Mouse (Mus musculus) neural tube, embryonic 15.5 days (tissue): Measurements from ENCODE around the gene Pdia3. TPM values are rescaled to one million over a fixed set of nuclear protein-coding genes. Genes with fewer than 3 reads are reported as not detected.
"Not testable (repeated sequence)": the region's sequence is repeated elsewhere in the genome, so short reads cannot be mapped to it uniquely, and the experiment has no call there.

Source experiments
- ATAC-seq: fragments of 200-750 bp; cut with Nextera tagmentation; 2 replicates; pipeline ENCODE4 v1.8.0; 2017; ENCODE audit warnings: mild to moderate bottlenecking, moderate TSS enrichment, moderate library complexity; ENCODE audit not compliant: low FRiP score
- H3K27ac ChIP-seq: fragments of 300-500 bp; sonication (generic); replicated peaks from 2 replicates; pipeline ENCODE4 v1.5.1; 2015; ENCODE audit warnings: mild to moderate bottlenecking, inconsistent platforms
- H3K27me3 ChIP-seq: fragments of 300-500 bp; sonication (generic); replicated peaks from 2 replicates; pipeline ENCODE4 v1.6.1; 2015; ENCODE audit warnings: inconsistent platforms
- H3K36me3 ChIP-seq: fragments of 300-500 bp; sonication (generic); 2 replicates; pipeline ENCODE4 v1.6.1; 2015; ENCODE audit warnings: inconsistent platforms
- H3K4me1 ChIP-seq: fragments of 300-500 bp; sonication (generic); 2 replicates; pipeline ENCODE4 v1.6.1; 2015; ENCODE audit warnings: inconsistent platforms
- H3K4me2 ChIP-seq: fragments of 300-500 bp; sonication (generic); 2 replicates; pipeline ENCODE4 v1.6.1; 2015; ENCODE audit warnings: inconsistent platforms, mild to moderate bottlenecking, moderate library complexity
- H3K4me3 ChIP-seq: fragments of 300-500 bp; sonication (generic); replicated peaks from 2 replicates; pipeline ENCODE4 v1.5.1; 2015; ENCODE audit warnings: mild to moderate bottlenecking, inconsistent platforms
- H3K9ac ChIP-seq: fragments of 300-500 bp; sonication (generic); replicated peaks from 2 replicates; pipeline ENCODE4 v1.6.1; 2015; ENCODE audit warnings: mild to moderate bottlenecking, inconsistent platforms
- H3K9me3 ChIP-seq: fragments of 300-500 bp; sonication (generic); replicated peaks from 2 replicates; pipeline ENCODE4 v1.6.1; 2016; ENCODE audit warnings: inconsistent platforms
- WGBS: fragments of 180-500 bp; shearing (Covaris S2); methylation state at CpG from one replicate; pipeline ENCODE4 v1.1.7; 2015; ENCODE audit warnings: mixed read lengths; 5-methylcytosine and 5-hydroxymethylcytosine counted together
- polyA plus RNA-seq: library from polyadenylated mRNA; unstranded; fragments of >200 nt; fragmentation: Nextera tagmentation; extraction: Ambion mirVana; gene quantifications from 2 replicates; pipeline ENCODE4 v1.2.1, GENCODE M21; 2015

Pdia3 gene
- polyA plus RNA-seq, 1 experiment from 2014 or later: 400 TPM

- peaks cover 43% of the 10 kb centered on the region for H3K36me3 ChIP-seq
- peak within 1 kb of the TSS; percentile 71 for H3K4me3 ChIP-seq
- H3K27me3 ChIP-seq: no peaks in the 10 kb centered on the region
- no peaks in the 10 kb centered on the region for H3K9me3 ChIP-seq
- ATAC-seq: peak; percentile 92
- peaks cover 21% of the 10 kb centered on the region for H3K4me1 ChIP-seq
- H3K4me2 ChIP-seq: peak within 1 kb of the TSS; percentile 74
- WGBS: 5% methylated on average over 41 of the region's 41 CpGs
- peak within 1 kb of the TSS; percentile 75 for H3K27ac ChIP-seq
- peak within 1 kb of the TSS; percentile 74 for H3K9ac ChIP-seq
Observed at GRCm38 (mm10) chr2:121456692-121457642, 43.4 kb downstream of the Pdia3 start, which contains the start of gene Serinc4. TSS of gene Serinc4 (minus strand) at chr2:121456781.

- 59% methylated on average over 2 of the region's 2 CpGs for WGBS
- Histone ChIP-seq H3K27me3 (no peaks in the 10 kb centered on the region), H3K27ac (no peak overlapping the region), H3K4me3 (no peak overlapping the region), H3K36me3 (peaks cover 24% of the 10 kb centered on the region), H3K9me3 (no peaks in the 10 kb centered on the region), H3K4me1 (peaks cover 18% of the 10 kb centered on the region), H3K4me2 (no peak overlapping the region), H3K9ac (no peak overlapping the region)
- ATAC-seq: no peak
Observed at GRCm38 (mm10) chr2:121460071-121460470, 46.5 kb downstream of the Pdia3 start.

- H3K36me3 ChIP-seq: not testable (repeated sequence)
- 75% methylated on average over 2 of the region's 6 CpGs for WGBS
Observed at GRCm38 (mm10) chr2:121468982-121469381, 55.4 kb downstream of the Pdia3 start.

DNA sequence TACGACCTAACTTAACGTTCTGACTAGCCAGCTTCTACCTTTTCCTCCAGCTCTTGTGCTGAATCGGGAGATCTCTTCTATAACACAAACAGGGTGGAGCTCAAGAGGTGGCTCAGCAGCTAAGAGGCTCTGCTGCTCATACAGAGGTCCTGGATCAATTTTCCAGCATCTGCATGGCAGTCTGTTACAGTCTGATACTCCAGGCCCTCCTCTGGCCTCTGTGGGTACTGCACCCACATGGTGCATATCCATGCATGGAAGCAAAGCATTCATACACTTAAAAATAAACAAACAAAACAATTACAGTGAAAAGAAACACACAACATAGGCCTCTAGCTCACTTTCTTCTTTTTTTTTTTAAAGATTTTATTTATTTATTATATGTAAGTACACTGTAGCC, 59.2 kb downstream of the Pdia3 start:
- H3K27ac ChIP-seq, H3K9me3 ChIP-seq, H3K4me3 ChIP-seq, H3K9ac ChIP-seq, H3K27me3 ChIP-seq, H3K36me3 ChIP-seq, ATAC-seq: not testable (repeated sequence)
- Histone ChIP-seq H3K4me1 (peaks cover 14% of the 10 kb centered on the region), H3K4me2 (peak overlapping the region; percentile 79)
- WGBS: 93% methylated on average over 3 of the region's 3 CpGs

More at GRCm38 (mm10) chr2:121468982-121469381, 55.4 kb downstream of the Pdia3 start:
- not testable (repeated sequence) for H3K4me3 ChIP-seq, H3K27me3 ChIP-seq, H3K27ac ChIP-seq, H3K4me1 ChIP-seq, H3K9ac ChIP-seq, H3K4me2 ChIP-seq, H3K9me3 ChIP-seq, ATAC-seq

- not testable (repeated sequence) for H3K36me3 ChIP-seq, H3K27me3 ChIP-seq, H3K9me3 ChIP-seq
- Histone ChIP-seq H3K4me2 (peak within 1 kb of the TSS; percentile 79), H3K27ac (peak within 1 kb of the TSS; percentile 72), H3K4me3 (peak within 1 kb of the TSS; percentile 64), H3K4me1 (peaks cover 14% of the 10 kb centered on the region), H3K9ac (peak within 1 kb of the TSS; percentile 71)
- ATAC-seq: peak; percentile 95
- WGBS: 8% methylated on average over 40 of the region's 41 CpGs
Observed at GRCm38 (mm10) chr2:121473301-121474179, 60.0 kb downstream of the Pdia3 start, which contains the start of gene Mfap1b. TSS of gene Mfap1b (minus strand) at chr2:121474067.

GRCm38 (mm10) chr2:121474180-121474535, 60.6 kb downstream of the Pdia3 start:
- Histone ChIP-seq H3K27me3 (no peaks in the 10 kb centered on the region), H3K27ac (peak overlapping the region; percentile 72), H3K9ac (0 out of 2 replicates have a peak overlapping the region, but pooled peaks have one; percentile 71), H3K4me3 (peak overlapping the region; percentile 64), H3K9me3 (no peaks in the 10 kb centered on the region), H3K4me2 (peak overlapping the region; percentile 79), H3K36me3 (0 out of 2 replicates have a peak, but pooled peaks cover 5% of the 10 kb centered on the region), H3K4me1 (peaks cover 14% of the 10 kb centered on the region)
- WGBS: 34% methylated on average over 8 of the region's 8 CpGs
- ATAC-seq: no peak

- not testable (repeated sequence) for H3K4me3 ChIP-seq, H3K36me3 ChIP-seq, H3K4me2 ChIP-seq, H3K27ac ChIP-seq, ATAC-seq, H3K9ac ChIP-seq, H3K9me3 ChIP-seq, H3K27me3 ChIP-seq
- 95% methylated on average over 2 of the region's 2 CpGs for WGBS
- H3K4me1 ChIP-seq: peaks cover 14% of the 10 kb centered on the region
Observed at GRCm38 (mm10) chr2:121475306-121475705, 61.7 kb downstream of the Pdia3 start.

DNA sequence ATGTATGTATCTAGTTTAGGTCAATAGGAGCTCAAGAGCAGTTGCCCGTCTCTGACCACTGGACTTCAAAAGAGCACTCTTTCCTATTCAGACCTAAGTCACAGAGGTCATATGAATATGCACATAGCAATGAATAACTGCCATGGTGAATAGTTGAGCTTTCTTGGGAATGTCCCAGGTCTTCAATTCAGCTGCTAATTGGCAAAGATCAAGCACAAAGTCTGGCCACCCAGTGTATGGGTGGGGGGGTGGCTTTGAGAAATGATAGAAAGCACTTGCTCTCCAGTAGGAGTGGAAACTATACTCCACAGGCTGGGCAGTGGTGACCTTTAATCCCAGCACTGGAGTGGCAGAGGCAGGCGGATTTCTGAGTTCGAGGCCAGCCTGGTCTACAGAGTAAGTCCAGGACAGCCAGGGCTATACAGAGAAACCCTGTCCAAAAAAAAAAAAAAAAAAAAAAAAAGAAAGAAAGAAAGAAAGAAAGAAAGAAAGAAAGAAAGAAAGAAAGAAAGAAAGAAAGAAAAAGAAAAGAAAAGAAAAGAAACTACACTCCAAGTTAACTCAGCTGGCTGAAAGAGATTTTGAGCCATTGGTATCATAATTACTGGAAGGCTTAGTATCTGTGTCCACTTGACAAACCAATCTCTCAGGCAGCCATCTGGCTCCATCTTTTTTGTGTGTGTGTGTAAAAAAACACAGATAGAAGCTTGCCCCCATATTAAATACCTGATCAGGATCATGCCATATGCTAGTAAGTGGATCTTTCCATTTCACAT, 64.1 kb downstream of the Pdia3 start:
- Histone ChIP-seq H3K36me3 (no peaks in the 10 kb centered on the region), H3K9ac (no peak overlapping the region), H3K4me1 (peaks cover 10% of the 10 kb centered on the region), H3K9me3 (no peaks in the 10 kb centered on the region), H3K4me2 (no peak overlapping the region), H3K4me3 (no peak overlapping the region), H3K27me3 (no peaks in the 10 kb centered on the region), H3K27ac (no peak overlapping the region)
- ATAC-seq: no peak
- whole genome bisulfite sequencing: 80% methylated on average over 3 of the region's 3 CpGs

DNA sequence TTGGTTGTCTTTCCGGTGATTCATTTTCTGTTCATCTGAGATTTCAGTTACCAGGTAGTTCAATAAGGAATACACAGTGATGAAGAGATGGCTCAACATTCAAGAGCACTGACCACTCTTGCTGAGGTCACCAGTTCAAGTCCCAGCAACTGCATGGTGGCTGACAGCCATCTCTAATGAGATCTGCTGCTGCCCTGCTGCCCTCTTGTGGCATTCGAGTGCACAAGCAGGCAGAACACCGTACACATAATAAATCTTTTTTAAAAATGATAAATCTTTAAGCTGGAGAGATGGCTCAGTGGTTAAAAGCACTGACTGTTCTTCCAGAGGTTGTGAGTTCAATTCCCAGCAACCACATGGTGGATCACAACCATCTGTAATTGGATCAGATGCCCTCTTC, 66.9 kb downstream of the Pdia3 start:
- no peak for ATAC-seq
- Histone ChIP-seq H3K4me3 (no peak overlapping the region), H3K9ac (no peak overlapping the region), H3K9me3 (no peaks in the 10 kb centered on the region), H3K27ac (no peak overlapping the region), H3K4me1 (peaks cover 9% of the 10 kb centered on the region), H3K4me2 (no peak overlapping the region), H3K36me3 (no peaks in the 10 kb centered on the region), H3K27me3 (no peaks in the 10 kb centered on the region)
- WGBS: 64% methylated on average over 3 of the region's 3 CpGs

DNA sequence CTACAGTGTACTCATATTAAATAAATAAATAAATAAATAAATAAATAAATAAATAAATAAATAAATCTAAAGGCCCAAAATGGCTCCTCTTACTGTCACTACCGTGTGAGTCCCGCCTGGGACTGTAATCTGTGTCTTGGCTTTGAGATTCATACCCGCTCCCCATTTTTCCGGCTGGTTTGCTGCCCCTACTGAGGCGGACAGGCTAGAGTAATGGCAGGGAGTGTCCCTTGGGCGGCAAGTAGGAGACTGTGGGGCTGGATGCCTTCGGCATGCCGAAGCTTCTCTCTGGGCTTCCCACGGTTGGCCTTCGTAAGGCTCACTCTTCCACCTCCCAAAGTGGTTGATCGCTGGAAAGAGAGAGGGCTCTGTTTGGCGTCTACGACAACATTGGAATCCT, 67.3 kb downstream of the Pdia3 start:
- H3K9me3 ChIP-seq, H3K27me3 ChIP-seq, H3K4me2 ChIP-seq, H3K4me3 ChIP-seq, H3K36me3 ChIP-seq, ATAC-seq, H3K27ac ChIP-seq, H3K4me1 ChIP-seq, H3K9ac ChIP-seq: not testable (repeated sequence)
- WGBS: 88% methylated on average over 13 of the region's 13 CpGs

GRCm38 (mm10) chr2:121483576-121483975, 70.0 kb downstream of the Pdia3 start:
- no peak overlapping the region for H3K9ac ChIP-seq
- no peak overlapping the region for H3K4me2 ChIP-seq
- ATAC-seq: no peak
- H3K4me3 ChIP-seq: no peak overlapping the region
- no peaks in the 10 kb centered on the region for H3K27me3 ChIP-seq
- no peak overlapping the region for H3K27ac ChIP-seq
- H3K9me3 ChIP-seq: no peaks in the 10 kb centered on the region
- H3K36me3 ChIP-seq: no peaks in the 10 kb centered on the region
- WGBS: 15% methylated on average over 8 of the region's 8 CpGs
- peaks cover 9% of the 10 kb centered on the region for H3K4me1 ChIP-seq
